Mouse (Mus musculus) olfactory bulb, adult 2 months (tissue): Measurements from ENCODE around the gene Syngr1. TPM values are rescaled to one million over a fixed set of nuclear protein-coding genes. Genes with fewer than 3 reads are reported as not detected.

Experiments used
- H3K27ac ChIP-seq: fragments of 200-500 bp; 2 replicates; pipeline ENCODE4 v1.5.1; 2012; ENCODE audit warnings: low read depth, low read length; ENCODE audit not compliant: insufficient read depth
- H3K4me1 ChIP-seq: fragments of 200-500 bp; 2 replicates; pipeline ENCODE4 v1.6.1; 2012; ENCODE audit warnings: low read length; ENCODE audit not compliant: control insufficient read depth, insufficient read depth
- H3K4me3 ChIP-seq: fragments of 200-500 bp; 2 replicates; pipeline ENCODE4 v1.5.1; 2012; ENCODE audit warnings: mild to moderate bottlenecking, low read depth, low read length, moderate library complexity; ENCODE audit not compliant: insufficient read depth
- CTCF ChIP-seq: fragments of 200-500 bp; IDR thresholded peaks from 2 replicates; pipeline ENCODE4 v1.5.1; 2012; ENCODE audit warnings: low read depth, mild to moderate bottlenecking, low read length, moderate library complexity; ENCODE audit not compliant: insufficient read depth
- POLR2A ChIP-seq: fragments of 200-500 bp; IDR thresholded peaks from 2 replicates; pipeline ENCODE4 v1.6.1; 2012; ENCODE audit warnings: mild to moderate bottlenecking, low read depth, low read length, moderate library complexity; ENCODE audit not compliant: insufficient read depth
- whole genome bisulfite sequencing: fragments of 180-500 bp; shearing (Covaris S2); methylation state at CpG from one replicate; pipeline ENCODE4 v1.1.7; 2018; 5-methylcytosine and 5-hydroxymethylcytosine counted together
- polyA plus RNA-seq: library from polyadenylated mRNA; stranded (reverse); fragments of >200 nt; gene quantifications from 2 replicates; pipeline ENCODE4 v1.2.4, GENCODE M21; 2012; ENCODE audit warnings: low replicate concordance; ENCODE audit not compliant: missing spikeins, insufficient read depth, insufficient read length

The Syngr1 gene
- polyA plus RNA-seq, 1 experiment = 72.7 TPM

- H3K4me3 ChIP-seq = no peak overlapping the region
- TF ChIP-seq CTCF (no peak), POLR2A (no peak)
- no peak overlapping the region for H3K27ac ChIP-seq
- WGBS = 94% methylated on average over 2 of the region's 2 CpGs
- peaks cover 25% of the 10 kb centered on the region for H3K4me1 ChIP-seq
Measured at GRCm38 (mm10) chr15:80140302-80140701, 49.2 kb downstream of the Syngr1 start.

- TF ChIP-seq CTCF = no peak
- no peak for TF ChIP-seq POLR2A
- Histone ChIP-seq H3K4me3 (no peak overlapping the region), H3K4me1 (peaks cover 25% of the 10 kb centered on the region), H3K27ac (no peak overlapping the region)
- 93% methylated on average over 3 of the region's 3 CpGs for WGBS
Measured at GRCm38 (mm10) chr15:80140878-80141277, 49.7 kb downstream of the Syngr1 start.

- H3K4me3 ChIP-seq = no peak overlapping the region
- no peak overlapping the region for H3K27ac ChIP-seq
- TF ChIP-seq POLR2A (no peak), CTCF (no peak)
- WGBS = 97% methylated on average over 3 of the region's 3 CpGs
- peaks cover 22% of the 10 kb centered on the region for H3K4me1 ChIP-seq
Measured at GRCm38 (mm10) chr15:80142130-80142529, 51.0 kb downstream of the Syngr1 start.

GRCm38 (mm10) chr15:80143760-80144159 lies 52.6 kb downstream of the Syngr1 start:
- Histone ChIP-seq H3K4me1 (peaks cover 8% of the 10 kb centered on the region), H3K27ac (peak overlapping the region; percentile 79), H3K4me3 (no peak overlapping the region)
- WGBS = 43% methylated on average over 6 of the region's 6 CpGs
- no peak for TF ChIP-seq CTCF

GRCm38 (mm10) chr15:80145397-80145796 lies 54.3 kb downstream of the Syngr1 start:
- Histone ChIP-seq H3K4me3 (no peak overlapping the region), H3K27ac (no peak overlapping the region), H3K4me1 (peaks cover 5% of the 10 kb centered on the region)
- TF ChIP-seq POLR2A (no peak), CTCF (no peak)
- WGBS = 98% methylated on average over 5 of the region's 5 CpGs

GRCm38 (mm10) chr15:80146153-80146552 lies 55.0 kb downstream of the Syngr1 start:
- Histone ChIP-seq H3K27ac (no peak overlapping the region), H3K4me1 (peaks cover 5% of the 10 kb centered on the region), H3K4me3 (no peak overlapping the region)
- 54% methylated on average over 6 of the region's 6 CpGs for WGBS
- no peak for TF ChIP-seq CTCF
- no peak for TF ChIP-seq POLR2A

GRCm38 (mm10) chr15:80147090-80147489 lies 56.0 kb downstream of the Syngr1 start:
- TF ChIP-seq CTCF = no peak
- no peak for TF ChIP-seq POLR2A
- H3K4me3 ChIP-seq = no peak overlapping the region
- no peak overlapping the region for H3K27ac ChIP-seq
- H3K4me1 ChIP-seq = peaks cover 5% of the 10 kb centered on the region
- 91% methylated on average over 14 of the region's 14 CpGs for WGBS

GRCm38 (mm10) chr15:80147511-80147910 lies 56.4 kb downstream of the Syngr1 start:
- Histone ChIP-seq H3K27ac (no peak overlapping the region), H3K4me1 (peaks cover 5% of the 10 kb centered on the region), H3K4me3 (no peak overlapping the region)
- 91% methylated on average over 5 of the region's 5 CpGs for WGBS
- TF ChIP-seq CTCF (no peak), POLR2A (no peak)

GRCm38 (mm10) chr15:80148565-80148964 lies 57.4 kb downstream of the Syngr1 start:
- WGBS = 76% methylated on average over 8 of the region's 8 CpGs
- Histone ChIP-seq H3K4me3 (no peak overlapping the region), H3K27ac (no peak overlapping the region), H3K4me1 (peaks cover 5% of the 10 kb centered on the region)
- TF ChIP-seq POLR2A = no peak
- no peak for TF ChIP-seq CTCF

GRCm38 (mm10) chr15:80149517-80149916 lies 58.4 kb downstream of the Syngr1 start:
- Histone ChIP-seq H3K4me1 (peaks cover 3% of the 10 kb centered on the region), H3K4me3 (no peak overlapping the region), H3K27ac (no peak overlapping the region; the same call in 1 of the 2 replicates)
- TF ChIP-seq POLR2A (no peak), CTCF (no peak)
- 96% methylated on average over 7 of the region's 7 CpGs for WGBS
